Mouse (Mus musculus): ENCODE measurements around the gene Atp6v1a. TPM values are rescaled to one million over a fixed set of nuclear protein-coding genes. Genes with fewer than 3 reads are reported as not detected.

The Atp6v1a gene
- total RNA-seq, 2 experiments from 2014 or later, result 145 to 153 TPM

DNA sequence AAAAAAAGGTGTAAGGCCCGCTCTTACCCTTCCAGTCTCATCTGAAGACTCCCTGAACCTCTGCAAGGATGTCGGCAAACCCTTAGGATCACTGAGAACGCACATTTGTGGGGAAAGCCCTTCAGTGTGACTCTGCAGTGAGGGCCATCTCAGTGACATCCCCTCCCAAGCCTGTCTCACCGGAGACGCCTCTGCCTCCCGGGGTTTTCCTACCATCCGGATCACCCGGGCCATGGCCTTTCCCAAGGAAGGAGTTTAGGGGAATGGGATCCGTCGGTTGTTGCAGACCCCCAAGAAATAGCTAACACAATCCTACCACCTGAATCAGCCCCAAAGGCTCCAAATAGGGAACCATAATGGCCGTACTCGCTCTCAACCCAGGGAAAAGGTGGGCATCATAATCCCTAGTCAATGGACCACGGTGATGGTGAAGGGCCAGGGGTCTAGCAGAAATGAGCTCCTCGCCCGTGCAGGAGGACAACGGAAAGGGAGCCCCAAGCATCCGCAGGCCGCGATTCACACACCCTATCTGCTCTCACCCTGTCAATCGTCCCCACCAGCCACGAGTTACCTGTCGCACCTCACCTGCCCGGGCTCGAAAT, 1.0 kb downstream of the Atp6v1a start:
- DNase-seq, result peak in 1 of 2 experiments; percentile 12

DNA sequence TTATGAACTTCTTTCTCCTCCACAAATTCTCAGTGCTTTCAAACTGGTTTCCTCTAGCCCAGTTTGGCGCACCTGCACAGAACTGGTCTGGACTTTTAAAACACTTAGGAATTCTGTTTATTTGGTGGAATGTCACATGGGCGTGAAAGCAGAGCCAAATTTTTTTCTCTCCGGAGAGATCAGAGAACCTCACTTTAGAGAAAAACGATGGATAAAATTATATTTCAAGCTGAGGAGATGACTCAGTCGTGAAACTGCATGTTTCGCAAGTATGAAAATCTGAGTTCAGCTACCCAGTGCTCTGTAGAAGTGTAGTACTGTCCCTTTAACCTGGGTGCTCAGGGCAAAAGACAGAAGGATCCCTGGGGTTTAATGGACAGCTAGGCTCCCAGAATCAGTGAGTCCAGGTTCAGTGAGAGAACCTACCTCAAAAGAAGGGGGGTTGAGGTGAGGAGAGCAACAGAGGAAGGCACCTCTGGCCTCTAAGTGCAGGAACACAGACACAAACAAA, 2.9 kb downstream of the Atp6v1a start:
- DNase-seq, result peak in 1 of 2 experiments; percentile 19

DNA sequence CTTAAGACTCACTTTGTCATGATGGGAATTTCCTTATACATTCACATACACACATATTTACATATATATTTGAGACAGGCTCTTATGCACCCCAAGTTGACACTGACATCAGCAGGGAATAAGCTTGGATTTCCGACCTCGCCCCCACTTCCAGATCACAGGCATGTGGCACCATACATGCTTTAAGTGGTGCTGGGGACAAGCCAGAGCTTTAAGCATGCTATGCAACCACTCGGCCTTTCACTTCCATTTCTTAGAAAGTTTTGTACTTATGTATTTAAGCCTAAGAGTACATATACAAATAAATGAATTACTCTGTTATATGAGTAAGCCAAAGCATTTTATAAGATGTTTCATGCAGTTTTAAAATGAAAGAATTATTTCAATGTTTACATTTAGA, 6.3 kb downstream of the Atp6v1a start:
- DNase-seq, result no peak

DNA sequence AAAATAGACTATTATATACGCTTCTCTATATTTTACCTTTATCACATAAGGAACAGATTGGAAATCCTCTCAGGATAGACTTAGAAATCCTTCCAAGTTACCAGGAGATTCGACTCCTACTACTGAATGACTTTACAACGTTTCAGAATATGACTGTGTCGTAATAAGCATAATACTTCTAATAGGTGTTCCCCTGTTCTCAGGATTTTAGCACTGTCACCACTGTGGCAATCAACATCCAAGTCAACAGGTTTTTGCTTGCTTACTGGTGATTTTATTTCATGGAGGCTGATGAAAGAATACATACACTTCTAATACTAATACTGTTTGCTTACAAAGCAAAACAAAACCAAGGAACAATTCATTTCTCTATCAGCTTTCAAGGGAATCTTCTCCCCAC, 7.2 kb downstream of the Atp6v1a start:
- DNase-seq, result no peak

DNA sequence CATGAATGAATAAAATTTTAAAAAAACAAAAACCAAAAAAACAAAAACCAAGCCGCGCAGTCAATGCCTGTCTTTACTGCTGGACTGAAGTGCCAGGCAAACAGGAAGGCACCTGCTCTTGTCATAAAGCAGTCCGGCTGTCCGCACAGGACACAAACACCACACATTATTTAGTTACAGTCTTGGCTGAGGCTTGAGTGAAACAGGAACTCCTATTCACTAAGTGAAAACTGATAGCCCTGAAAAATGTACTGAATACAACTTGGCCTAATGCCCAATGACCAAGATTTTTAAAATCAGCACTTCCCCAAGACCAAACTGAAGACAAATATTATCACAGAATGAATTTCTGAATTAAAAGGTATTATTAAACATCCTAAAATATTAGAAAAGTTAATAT, 13.1 kb downstream of the Atp6v1a start:
- DNase-seq, result no peak

DNA sequence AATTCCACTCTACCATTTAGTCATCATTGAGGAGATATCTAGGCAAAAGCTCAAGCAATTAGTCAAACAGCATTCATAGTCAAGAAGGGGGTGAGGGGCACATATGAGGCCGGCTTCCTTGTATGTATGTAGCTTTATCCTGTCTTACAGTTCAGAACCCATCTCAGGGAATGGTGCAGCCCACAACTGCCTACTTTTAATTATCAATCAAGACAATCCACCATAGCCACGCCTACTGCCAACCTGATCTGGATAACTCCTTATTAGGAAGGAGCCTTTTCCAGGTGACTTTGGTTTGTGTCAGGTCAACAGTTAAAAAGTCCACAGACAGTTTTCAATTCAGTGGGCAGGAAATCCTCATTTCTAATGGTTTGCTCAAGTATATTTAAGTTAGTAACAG, 14.1 kb downstream of the Atp6v1a start:
- no peak for DNase-seq

DNA sequence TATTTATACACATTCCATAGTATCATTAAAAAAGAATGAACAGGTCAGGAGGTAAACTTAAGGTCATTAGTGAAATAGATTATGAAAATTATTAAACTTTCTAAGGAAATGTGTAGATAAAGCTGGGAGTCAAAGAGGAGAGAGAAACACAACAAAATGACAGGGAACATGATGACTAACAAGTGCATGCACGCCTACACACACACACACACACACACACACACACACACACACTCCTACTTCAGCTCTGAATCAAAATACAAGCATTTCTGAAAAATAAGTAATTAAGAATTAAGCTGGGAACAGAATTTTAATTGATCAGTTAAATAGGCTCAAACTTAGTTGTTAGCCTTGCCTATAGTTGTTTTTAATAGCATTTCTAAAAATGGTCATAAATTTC, 14.8 kb downstream of the Atp6v1a start:
- no peak for DNase-seq

- DNase-seq, result no peak
These were observed 15.7 kb downstream of the Atp6v1a start for GRCm38 (mm10) chr16:44123786-44124185.

GRCm38 (mm10) chr16:44122982-44123725, 16.4 kb downstream of the Atp6v1a start:
- peak; percentile 38 to 41 for DNase-seq

- no peak for DNase-seq
These were observed 16.9 kb downstream of the Atp6v1a start for GRCm38 (mm10) chr16:44122574-44122973.

DNA sequence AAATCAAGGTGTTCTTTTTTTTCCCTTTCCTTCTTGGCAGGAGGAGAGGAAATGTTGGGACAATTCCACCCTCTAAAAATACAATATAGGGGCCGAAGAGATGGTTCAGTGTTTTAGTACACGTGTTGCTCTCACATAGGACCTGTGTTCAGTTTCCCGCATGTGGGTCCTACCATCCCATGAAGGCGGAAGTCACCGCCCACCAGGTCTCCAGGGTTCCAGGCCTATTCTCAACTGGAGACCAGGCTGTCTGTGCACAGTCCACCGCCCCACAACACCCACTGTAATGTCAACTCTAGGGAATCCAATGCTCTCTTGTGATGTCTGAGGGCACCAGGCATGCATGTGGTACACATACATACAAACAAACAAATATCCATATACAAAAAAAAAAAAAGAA, 17.4 kb downstream of the Atp6v1a start:
- no peak for DNase-seq

DNA sequence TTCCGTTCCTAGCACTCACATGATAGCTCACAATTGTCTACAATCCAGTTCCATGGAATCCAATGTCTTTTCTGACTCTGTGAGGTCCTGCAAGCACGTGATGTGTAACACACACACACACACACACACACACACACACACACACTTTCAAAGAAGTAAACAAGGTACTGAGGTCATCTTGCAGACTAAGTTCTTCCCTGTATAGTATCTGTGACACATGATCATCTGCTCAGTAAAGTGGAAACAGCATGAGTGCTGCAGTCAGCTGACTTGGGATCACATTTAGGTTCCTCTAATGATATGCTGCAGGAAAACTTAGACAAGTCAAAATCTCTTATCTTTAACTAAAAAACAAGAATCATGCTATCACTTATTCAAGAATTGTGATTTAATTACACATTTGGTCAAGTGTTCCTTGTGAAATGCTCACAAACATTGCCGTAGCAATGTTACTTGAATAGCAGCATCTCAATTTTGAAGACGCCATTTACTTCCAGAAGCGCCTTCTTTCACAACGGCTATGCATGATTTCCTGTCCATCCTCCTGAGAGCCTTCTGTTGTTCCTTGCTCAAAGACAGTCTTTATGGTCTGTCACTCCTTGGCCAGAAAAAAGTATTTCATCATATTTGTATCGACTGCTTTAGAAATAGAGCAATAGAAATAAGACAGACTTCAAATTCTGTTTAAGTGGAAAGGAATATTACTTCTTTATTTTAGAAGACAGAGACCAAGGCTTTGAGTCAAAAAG, 19.6 kb downstream of the Atp6v1a start:
- DNase-seq, result no peak

- no peak for DNase-seq
These were observed 30.5 kb downstream of the Atp6v1a start for GRCm38 (mm10) chr16:44109002-44109401.

DNA sequence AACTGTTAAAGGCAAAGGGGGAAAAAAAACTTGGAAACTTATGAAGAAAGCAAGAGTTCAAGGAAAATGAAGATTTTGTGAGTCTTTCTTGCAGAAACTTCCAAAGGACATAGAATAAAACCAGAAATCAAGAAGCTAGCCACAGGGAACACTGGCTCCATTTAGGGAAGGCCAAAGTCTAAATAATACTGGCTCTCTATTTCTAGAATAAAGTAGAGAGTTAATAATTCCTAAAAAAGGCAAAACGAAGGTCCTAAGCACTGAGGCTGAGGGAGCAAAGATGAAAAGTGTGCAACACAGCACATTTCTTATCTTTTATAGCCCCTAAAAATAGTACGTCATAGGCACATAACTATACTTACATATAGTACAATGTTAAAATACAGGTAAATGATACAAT, 34.3 kb downstream of the Atp6v1a start:
- DNase-seq, result no peak

- no peak for DNase-seq
These were observed 35.4 kb downstream of the Atp6v1a start for GRCm38 (mm10) chr16:44103806-44104766.

GRCm38 (mm10) chr16:44102925-44103324, 36.6 kb downstream of the Atp6v1a start:
- DNase-seq, result no peak

DNA sequence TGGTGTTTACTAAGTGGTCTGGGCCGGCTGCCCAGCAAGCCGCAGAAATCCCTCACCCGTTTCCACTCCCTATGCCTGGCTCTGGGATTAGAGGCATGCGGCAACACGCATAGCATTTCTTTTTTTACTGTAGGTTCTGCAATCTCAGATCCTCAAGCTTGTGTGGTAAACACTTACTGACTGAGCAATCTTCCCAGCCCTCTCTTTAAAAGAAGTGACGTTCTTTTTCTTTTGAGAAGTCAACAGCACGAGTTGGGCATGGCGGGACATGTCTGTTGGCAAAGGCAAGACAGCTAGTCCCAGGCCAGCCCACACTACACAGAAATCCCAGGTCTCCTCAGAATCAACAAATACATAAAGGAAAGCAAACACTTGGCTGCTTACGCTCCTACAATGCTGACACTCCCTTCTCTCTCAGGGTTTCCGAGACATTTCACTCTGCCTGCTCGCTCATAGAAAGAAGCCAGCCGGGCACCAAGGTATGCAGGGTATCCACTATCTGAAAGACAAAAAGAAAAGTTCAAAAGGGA, 38.3 kb downstream of the Atp6v1a start:
- DNase-seq, result no peak

- DNase-seq, result no peak
These were observed 40.1 kb downstream of the Atp6v1a start for GRCm38 (mm10) chr16:44099377-44099776.

DNA sequence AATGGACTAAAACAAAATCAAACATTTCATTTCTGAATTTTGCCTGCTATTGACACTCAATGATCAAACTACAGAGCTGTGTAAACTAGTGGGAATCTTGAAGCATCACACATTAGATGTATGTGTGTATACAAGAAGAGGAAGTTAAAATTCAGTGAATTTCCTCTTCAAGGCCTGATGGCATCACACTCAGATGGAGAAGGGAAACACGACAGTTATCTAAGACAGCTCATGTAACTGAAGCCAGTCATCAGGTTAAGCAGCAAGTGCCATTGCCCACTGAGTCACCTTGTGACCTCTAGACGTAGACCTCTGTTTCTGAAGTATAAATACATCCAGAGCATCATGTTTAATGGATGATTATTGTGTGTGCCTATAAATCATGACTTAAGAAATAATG, 51.9 kb downstream of the Atp6v1a start:
- no peak for DNase-seq

- DNase-seq, result peak; percentile 69 to 80
These were observed 76.2 kb downstream of the Atp6v1a start, which contains the start of gene Gramd1c for GRCm38 (mm10) chr16:44063025-44063894. TSS of gene Gramd1c (minus strand) at chr16:44063345.
